ENCODE assay signal across 1 mouse cellular context in genomic region chr14:26668371-26669291, GRCm38 (mm10).
TF ChIP-seq lines count a peak whose summit lies in the region.

No protein-coding gene starts in this region.

TF ChIP-seq in MEL, 35 proteins besides CTCF, POLR2A, EP300 and RAD21 (continued from another document):
- TF ChIP-seq MAX (IDR thresholded peaks at IDR 0.05; ENCODE audit: low read length) (peak; percentile 35; the same call in 1 of the 2 replicates), E2F4 (IDR thresholded peaks at IDR 0.05; ENCODE audit: borderline replicate concordance, low read depth, low read length) (no peak), MXI1 (IDR thresholded peaks at IDR 0.05; ENCODE audit: low read depth, low read length) (peak; percentile 38; the same call in 1 of the 2 replicates), ZC3H11A (IDR thresholded peaks at IDR 0.05; ENCODE audit: low read depth, low read length) (no peak), CHD2 (IDR thresholded peaks at IDR 0.05; ENCODE audit: low read length) (no peak), USF2 (IDR thresholded peaks at IDR 0.05; ENCODE audit: borderline replicate concordance in 1 of 2, insufficient read depth in 1 of 2, low read depth in 1 of 2, low read length in 2 of 2) (no peak), MEF2A (IDR thresholded peaks at IDR 0.05; ENCODE audit: extremely low read depth, insufficient replicate concordance, low read depth, low read length, poor library complexity, severe bottlenecking) (no peak), MAFK (IDR thresholded peaks at IDR 0.05; ENCODE audit: borderline replicate concordance, low read depth, low read length) (no peak), BHLHE40 (IDR thresholded peaks at IDR 0.05; ENCODE audit: borderline replicate concordance, low read depth, low read length) (no peak), ZKSCAN1 (IDR thresholded peaks at IDR 0.05; ENCODE audit: low read depth, low read length) (no peak), NELFE (IDR thresholded peaks at IDR 0.05; ENCODE audit: low read depth, low read length) (no peak), ELF1 (IDR thresholded peaks at IDR 0.05; ENCODE audit: low read depth, low read length) (0 out of 2 replicates have a peak, but pooled peaks have one; percentile 12), UBTF (IDR thresholded peaks at IDR 0.05; ENCODE audit: borderline replicate concordance, insufficient read depth, low read depth, low read length) (peak; percentile 85; the same call in 1 of the 2 replicates)
